ENCODE assay signal across 23 mouse cellular contexts in the genomic region with DNA sequence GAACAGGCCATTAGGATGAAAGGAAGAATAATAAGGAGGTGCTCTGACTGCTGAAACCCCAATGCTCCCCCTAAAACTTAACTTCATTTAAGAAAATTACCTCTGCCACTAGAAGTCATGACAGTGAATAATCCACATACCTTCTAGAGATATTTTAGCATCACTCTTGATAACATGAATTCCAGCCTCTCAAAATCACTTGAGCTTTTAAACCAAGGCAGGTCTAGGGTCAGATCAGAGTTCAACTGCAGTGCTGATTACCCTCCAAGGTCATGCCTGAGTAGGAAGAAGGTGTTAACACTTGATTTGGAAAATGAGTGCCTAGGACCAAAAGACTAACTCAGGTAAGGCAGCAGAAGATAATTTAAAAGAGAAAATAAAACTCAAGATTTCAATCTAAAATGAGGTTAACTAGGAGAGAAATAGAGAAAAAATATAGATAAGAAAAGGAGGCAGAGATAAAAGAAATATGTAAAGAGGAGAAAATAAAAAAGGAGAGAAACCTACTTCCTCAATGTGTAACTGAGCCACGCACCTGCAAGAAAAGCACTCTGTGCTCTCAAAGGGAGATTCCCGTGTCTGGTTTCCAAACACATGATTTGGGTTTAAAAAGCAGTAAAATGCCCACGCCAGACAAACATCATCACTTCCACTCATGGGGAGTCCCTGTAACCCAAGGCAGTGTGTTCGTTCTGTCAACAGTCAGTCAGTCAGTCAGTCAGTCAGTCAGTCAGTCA.
DNase-seq lines count a peak whose midpoint lies in the region; ATAC-seq lines count a peak whose summit lies in the region.
"Had no signal": no experiment of that assay in that cellular context is flagged by ENCODE, and none has a peak within 500 bp of the region (broad histone marks: within the 10 kb centered on the region; RNA-seq: fewer than 3 reads in every experiment).

No protein-coding gene starts in this region.

- H3K27ac ChIP-seq in midbrain, embryonic 11.5 days (ENCODE audit: low read depth, low read length), result no peak overlapping the region
- no peak overlapping the region for H3K27ac ChIP-seq in midbrain, embryonic 10.5 days (replicated peaks)
- H3K27ac ChIP-seq: embryonic facial prominence, embryonic 13.5 days; forebrain, embryonic 12.5 days; hindbrain, embryonic 10.5 days; hindbrain, embryonic 14.5 days had no signal

- ATAC-seq in CD4-positive, CD25-positive, alpha-beta regulatory T cell, adult 4 months, result no peak
- ATAC-seq in midbrain, embryonic 11.5 days (ENCODE audit: low FRiP score), result no peak
- ATAC-seq: activated CD4-positive, CD25-positive, alpha-beta regulatory T cell, adult 4 months; forebrain, embryonic 16.5 days; intestine, embryonic 16.5 days; Patski had no signal

- no peaks in the 10 kb centered on the region for H3K27me3 ChIP-seq in midbrain, embryonic 11.5 days (ENCODE audit: control insufficient read depth, insufficient read depth, low read length)
- H3K27me3 ChIP-seq in midbrain, embryonic 10.5 days (ENCODE audit: low read depth, poor library complexity, severe bottlenecking), result no peaks in the 10 kb centered on the region
- H3K27me3 ChIP-seq: embryonic facial prominence, embryonic 13.5 days; forebrain, embryonic 12.5 days had no signal

- no peak overlapping the region for H3K4me3 ChIP-seq in midbrain, embryonic 11.5 days (ENCODE audit: low read depth, low read length)
- no peak overlapping the region for H3K4me3 ChIP-seq in midbrain, embryonic 10.5 days
- H3K4me3 ChIP-seq: embryonic facial prominence, embryonic 13.5 days; forebrain, embryonic 12.5 days; hindbrain, embryonic 10.5 days had no signal

- H3K36me3 ChIP-seq in midbrain, embryonic 11.5 days (ENCODE audit: control insufficient read depth, insufficient read depth, low read length), result no peaks in the 10 kb centered on the region
- no peaks in the 10 kb centered on the region for H3K36me3 ChIP-seq in midbrain, embryonic 10.5 days
- H3K36me3 ChIP-seq: embryonic facial prominence, embryonic 13.5 days; forebrain, embryonic 12.5 days; hindbrain, embryonic 10.5 days had no signal

- DNase-seq in CD4-positive, CD25-positive, alpha-beta regulatory T cell, adult 2 months (ENCODE audit: low read depth, low spot score), result peak; percentile 24
- DNase-seq in midbrain, embryonic 11.5 days (ENCODE audit: low spot score, missing footprints), result peak; percentile 60
- DNase-seq in midbrain, embryonic 10.5 days (ENCODE audit: low spot score), result no peak
- peak; percentile 6 for DNase-seq in induced T-regulatory cell, adult 2 months (ENCODE audit: low read depth)
- DNase-seq in adipocyte (ENCODE audit: low spot score), result no peak
- DNase-seq in ovary, adult 18-20 months (ENCODE audit: low spot score), result no peak
- DNase-seq: adrenal gland, adult 2 months; adrenal gland, postnatal 25 days; cerebellum, adult 18-20 months; cerebellum, adult 9-11 months; cerebellum, postnatal 36 days; gastrocnemius, postnatal 10 days; heart, adult 18-20 months; heart, postnatal 10 days had no signal

- no peaks in the 10 kb centered on the region for H3K9me3 ChIP-seq in midbrain, embryonic 11.5 days (ENCODE audit: control insufficient read depth, low read length)
- H3K9me3 ChIP-seq in midbrain, embryonic 10.5 days (replicated peaks), result no peaks in the 10 kb centered on the region
- H3K9me3 ChIP-seq: embryonic facial prominence, embryonic 13.5 days; forebrain, embryonic 12.5 days; hindbrain, embryonic 10.5 days had no signal

- H3K4me2 ChIP-seq in midbrain, embryonic 11.5 days, result no peak overlapping the region
- H3K4me2 ChIP-seq: embryonic facial prominence, embryonic 13.5 days; forebrain, embryonic 12.5 days; hindbrain, embryonic 14.5 days had no signal

- H3K9ac ChIP-seq in midbrain, embryonic 11.5 days (ENCODE audit: low read length), result no peak overlapping the region
- H3K9ac ChIP-seq: embryonic facial prominence, embryonic 13.5 days; forebrain, embryonic 12.5 days; hindbrain, embryonic 14.5 days had no signal

- 90% methylated on average over 4 of the region's 4 CpGs for WGBS in midbrain, embryonic 11.5 days
- 93% methylated on average over 4 of the region's 4 CpGs for WGBS in midbrain, embryonic 10.5 days

- no peaks in the 10 kb centered on the region for H3K4me1 ChIP-seq in midbrain, embryonic 11.5 days (ENCODE audit: control insufficient read depth, insufficient read depth, low read length)
- H3K4me1 ChIP-seq in midbrain, embryonic 10.5 days, result 0 out of 2 replicates have a peak, but pooled peaks cover 5% of the 10 kb centered on the region
- H3K4me1 ChIP-seq: embryonic facial prominence, embryonic 13.5 days; forebrain, embryonic 12.5 days; hindbrain, embryonic 10.5 days had no signal

Comparison
In these comparisons a context has a peak if more than half of its experiments do, and no peak if none do; other contexts are left out.
1. DNase-seq: peak in CD4-positive, CD25-positive, alpha-beta regulatory T cell, adult 2 months (single experiment), midbrain, embryonic 11.5 days (single experiment) and induced T-regulatory cell, adult 2 months (single experiment); none in midbrain, embryonic 10.5 days (single experiment), adipocyte (single experiment) and ovary, adult 18-20 months (single experiment).